Mouse (Mus musculus) left cerebral cortex, postnatal 4 days (tissue): Measurements from ENCODE around the gene Zfp146. TPM values are rescaled to one million over a fixed set of nuclear protein-coding genes. Genes with fewer than 3 reads are reported as not detected.
"Not testable (repeated sequence)": the region's sequence is repeated elsewhere in the genome, so short reads cannot be mapped to it uniquely, and the experiment has no call there.

Experiments used
- DNase-seq: peaks from one replicate; pipeline ENCODE4 v3.0.0-alpha.2; 2022
- intact Hi-C: fragments of 180-260 bp; cut with DNase I; formaldehyde crosslinking; loops from one replicate; pipeline ENCODE4 v1.15.1; 2025
- total RNA-seq, 2 experiments: library from RNA; stranded (reverse); gene quantifications; 2 replicates each; pipeline ENCODE4 v1.2.3; 2021

Gene Zfp146
- total RNA-seq = 10 to 100 TPM; 66.8 to 68.1 TPM

DNA sequence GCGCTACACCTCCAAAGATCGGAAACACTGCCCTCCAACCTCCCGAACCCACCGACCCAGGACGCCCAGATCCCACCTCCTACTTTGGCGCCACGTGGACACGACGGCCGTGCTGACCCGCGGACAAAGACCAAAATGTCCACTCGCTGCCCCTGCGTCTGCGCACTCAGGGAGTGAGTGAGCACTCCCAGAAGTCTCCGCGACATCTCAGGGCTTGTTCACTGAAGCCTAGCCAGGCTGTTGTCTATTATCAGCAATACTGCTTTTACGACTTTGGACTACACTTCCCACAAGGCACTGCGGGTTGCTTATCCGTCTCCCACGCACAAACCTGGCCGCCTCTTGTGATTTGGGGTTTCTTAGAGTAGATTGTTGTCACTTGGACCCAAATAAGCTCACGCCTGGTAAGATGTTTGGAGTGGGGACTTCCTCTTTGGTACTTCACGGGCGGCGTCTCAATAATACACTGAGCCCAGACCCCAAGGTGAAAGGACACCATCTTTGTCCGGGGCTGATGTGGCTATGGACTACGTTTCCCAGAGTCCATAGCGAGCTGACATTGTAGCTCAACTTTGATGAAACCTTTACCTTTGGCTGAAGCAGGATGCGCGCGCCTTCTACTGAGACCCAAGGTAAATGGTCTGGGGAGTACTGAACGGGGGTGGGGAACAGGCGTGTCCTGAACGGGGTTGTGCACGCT lies at the start of gene Zfp146:
TSS of gene Zfp146 (minus strand) at position 168 of the 700 bp plus-strand sequence.
- intact Hi-C loops = no loop called here

DNA sequence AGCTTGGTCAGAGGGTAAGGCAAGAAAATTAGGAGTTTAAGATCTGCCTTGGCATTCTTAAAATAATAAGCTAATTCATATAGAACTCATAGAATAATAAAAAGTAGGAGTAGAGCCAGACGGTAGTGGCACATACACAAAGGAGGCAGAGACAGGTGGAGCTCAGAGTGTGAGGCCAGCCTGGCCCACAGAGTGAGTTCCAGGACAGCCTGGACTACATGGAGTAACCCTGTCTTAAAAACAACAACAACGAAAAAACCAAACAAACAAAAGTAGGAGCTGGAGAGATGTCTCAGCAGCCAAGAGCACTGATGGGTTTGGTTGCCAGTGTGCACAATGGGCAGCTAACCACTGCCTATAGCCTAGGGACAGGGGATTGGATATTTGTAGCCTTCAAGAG lies 47.7 kb upstream of the Zfp146 start:
- intact Hi-C loops = loop anchor here (5.0 kb wide), 1 partner anchor 35 kb away; the partner anchor contains the start of gene Cox7a1
- DNase-seq = no peak

More for the DNA sequence above, at the start of gene Zfp146:
- DNase-seq = peak; percentile 93

DNA sequence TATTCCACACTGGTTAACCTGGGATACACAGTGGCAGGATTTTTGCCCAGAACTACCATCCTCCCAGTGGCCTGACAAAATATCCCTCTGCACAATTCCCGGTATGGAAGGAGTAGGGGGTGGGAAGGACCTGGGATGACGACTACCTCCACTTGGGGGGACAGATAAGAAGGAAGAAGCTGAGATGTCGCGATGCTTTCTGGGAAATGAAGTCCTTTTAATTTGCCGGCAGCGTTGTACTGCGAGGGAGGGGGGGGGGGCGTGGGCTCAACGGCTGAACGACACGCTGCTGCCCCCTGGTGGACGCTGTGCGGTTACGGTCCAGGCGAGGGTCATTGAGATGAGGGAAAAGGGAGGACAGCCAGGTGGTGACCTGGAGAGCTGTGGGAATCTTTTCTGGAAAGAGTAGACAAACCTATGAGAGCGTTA lies 47.2 kb upstream of the Zfp146 start:
- intact Hi-C loops = loop anchor here (5.0 kb wide), 1 partner anchor 34 kb away; the partner anchor contains the start of gene Cox7a1

DNA sequence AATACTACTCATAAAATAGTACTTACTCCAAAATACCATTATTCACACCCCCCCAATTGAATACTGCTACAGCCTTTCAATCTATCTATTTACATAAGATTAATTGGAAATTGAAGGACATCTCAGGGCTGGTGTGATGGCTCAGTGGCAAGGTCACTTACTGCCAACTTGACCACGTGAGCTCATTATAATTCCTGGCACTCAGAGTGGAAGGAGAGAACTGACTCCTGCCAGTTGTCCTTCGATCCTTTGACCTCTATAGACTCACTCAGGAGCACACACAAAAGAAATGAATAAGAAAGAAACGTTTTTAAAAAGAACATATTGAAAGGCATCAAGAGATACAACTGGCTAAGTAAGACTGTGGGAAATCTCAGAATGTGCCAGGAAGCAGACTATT lies 46.3 kb upstream of the Zfp146 start:
- intact Hi-C loops = loop anchor here (5.0 kb wide), 1 partner anchor 34 kb away; the partner anchor contains the start of gene Cox7a1
- DNase-seq = no peak

More for the DNA sequence above, 47.2 kb upstream of the Zfp146 start:
- peak; percentile 85 for DNase-seq

DNA sequence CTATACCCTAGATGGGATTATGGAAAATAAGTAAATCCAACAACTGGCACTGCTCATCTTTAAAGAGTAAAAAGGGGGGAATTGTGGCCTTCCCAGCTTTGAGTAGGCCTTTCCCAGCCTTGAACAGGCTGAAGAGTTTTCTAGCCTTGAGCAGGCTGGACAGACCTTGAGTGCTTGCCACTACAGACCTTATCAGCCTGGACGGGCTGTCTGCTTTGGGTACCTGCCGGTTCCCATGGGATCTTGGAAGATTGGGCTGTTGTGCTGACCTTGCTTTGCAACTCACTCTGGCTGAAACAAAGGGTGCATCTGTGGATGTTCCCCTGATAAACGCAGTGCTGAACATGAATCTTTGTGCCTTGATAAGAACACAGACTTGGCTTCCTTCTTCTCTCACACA lies 44.3 kb upstream of the Zfp146 start:
- no peak for DNase-seq
- intact Hi-C loops = no loop called here

DNA sequence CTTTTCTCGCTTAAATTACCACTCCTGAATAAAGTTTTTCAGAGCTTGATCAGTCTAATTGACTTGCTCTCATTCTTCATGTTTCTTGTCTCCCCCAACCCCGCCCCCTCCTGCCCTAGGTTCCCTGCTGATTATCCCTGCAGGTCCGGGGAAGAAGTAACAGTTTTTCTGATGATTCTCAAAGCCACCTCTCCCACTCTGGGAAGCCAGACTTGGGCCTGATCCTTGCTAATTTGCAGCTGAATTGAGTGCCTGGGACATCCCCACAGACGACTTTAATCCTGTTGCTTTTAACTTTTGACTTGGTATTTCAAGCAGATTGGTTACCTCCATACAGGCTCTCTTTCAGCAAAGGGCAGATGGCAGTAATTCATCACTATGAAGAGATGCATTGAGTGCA lies 41.5 kb upstream of the Zfp146 start:
- intact Hi-C loops = no loop called here

DNA sequence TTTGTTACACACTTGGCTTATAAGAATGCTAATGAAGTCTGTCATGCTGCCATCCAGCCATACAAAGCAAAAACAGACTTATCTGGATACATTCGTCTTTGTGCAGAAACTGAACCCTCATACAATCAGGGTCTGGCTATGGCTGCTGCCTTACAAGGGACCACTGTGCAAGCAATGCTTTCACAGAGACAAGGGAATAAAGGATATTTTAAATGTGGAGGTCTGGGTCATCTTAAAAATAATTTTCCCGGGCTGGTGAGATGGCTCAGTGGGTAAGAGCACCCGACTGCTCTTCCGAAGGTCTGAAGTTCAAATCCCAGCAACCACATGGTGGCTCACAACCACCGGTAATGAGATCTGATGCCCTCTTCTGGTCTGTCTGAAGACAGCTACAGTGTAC lies 36.8 kb upstream of the Zfp146 start:
- DNase-seq, intact Hi-C loops: not testable (repeated sequence)

More for the DNA sequence above, 41.5 kb upstream of the Zfp146 start:
- no peak for DNase-seq

DNA sequence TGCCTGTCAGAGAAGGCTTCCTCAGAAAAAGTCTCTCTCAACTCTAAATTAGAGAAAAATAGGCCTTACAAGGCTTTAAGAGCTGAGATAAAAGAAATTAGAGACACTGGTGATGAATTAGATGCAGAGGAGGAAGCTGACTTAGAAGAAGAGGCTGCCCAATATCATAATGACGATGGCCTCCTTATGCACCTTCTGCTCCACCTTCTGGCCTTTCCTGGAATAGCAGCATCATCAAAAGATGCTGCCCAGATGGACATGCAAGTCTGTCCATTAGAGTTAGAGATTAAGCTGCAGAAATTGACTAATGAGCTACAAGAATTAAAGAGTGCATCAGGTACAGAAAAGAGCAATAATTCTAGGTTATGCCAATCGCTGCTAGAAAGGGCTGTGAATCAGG lies 35.8 kb upstream of the Zfp146 start:
- peak; percentile 69 for DNase-seq
- intact Hi-C loops = no loop called here

DNA sequence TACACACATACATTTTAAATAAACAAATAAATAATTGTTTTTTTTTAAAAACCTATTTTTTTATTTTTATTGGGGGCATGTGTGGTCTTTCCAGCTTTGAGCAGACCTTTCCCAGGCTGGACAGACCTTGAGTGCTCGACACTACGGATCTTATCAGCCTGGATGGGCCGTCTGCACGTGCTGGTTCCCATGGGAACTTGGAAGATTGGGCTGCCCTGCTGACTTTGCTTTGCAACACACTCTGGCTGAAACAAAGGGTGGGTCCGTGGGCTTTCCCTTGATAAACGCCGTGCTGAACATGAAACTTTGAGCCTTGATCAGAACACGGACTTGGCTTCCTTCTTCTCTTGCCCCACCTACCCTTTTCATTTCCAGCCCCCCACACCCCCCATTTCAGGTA lies 34.8 kb upstream of the Zfp146 start:
- intact Hi-C loops = no loop called here
- DNase-seq = no peak

DNA sequence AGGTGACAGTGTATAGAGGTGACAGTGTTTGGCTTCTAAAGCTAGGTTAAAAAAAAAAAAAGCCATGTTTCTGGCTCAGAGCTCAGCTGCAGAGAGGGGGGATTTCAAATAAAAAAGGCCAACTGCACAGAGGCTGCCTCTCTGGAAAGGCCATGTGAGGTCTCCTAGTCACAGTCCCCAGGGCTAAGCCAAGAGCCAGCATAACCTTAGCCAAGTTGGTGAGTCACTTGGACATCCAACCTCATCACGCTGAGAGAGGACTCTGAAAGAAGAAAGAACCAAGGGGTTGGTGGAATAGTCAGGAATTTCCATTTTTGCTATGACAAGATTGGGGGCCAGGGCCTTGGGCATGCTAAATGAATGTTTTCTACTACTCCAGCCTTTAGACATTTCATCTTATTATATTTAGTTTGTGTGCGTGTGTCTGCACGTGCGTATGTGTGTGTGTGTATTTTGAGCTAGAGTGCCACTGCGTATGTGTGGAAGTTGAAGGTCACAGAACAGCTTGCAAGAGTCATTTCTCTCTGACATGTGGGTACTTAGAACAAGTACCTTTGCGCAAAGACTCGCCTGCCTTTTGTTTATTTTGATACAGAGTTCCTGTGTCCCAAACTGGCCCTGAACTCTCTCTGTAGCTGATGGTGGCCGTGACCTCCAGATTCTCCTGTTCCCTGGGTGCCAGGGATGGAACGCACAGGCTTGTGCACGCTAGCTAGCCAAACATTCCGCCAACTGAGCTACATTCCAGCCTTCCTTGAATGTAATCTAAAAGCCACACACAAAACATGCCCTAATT lies 33.5 kb upstream of the Zfp146 start:
- intact Hi-C loops = no loop called here
- no peak for DNase-seq

DNA sequence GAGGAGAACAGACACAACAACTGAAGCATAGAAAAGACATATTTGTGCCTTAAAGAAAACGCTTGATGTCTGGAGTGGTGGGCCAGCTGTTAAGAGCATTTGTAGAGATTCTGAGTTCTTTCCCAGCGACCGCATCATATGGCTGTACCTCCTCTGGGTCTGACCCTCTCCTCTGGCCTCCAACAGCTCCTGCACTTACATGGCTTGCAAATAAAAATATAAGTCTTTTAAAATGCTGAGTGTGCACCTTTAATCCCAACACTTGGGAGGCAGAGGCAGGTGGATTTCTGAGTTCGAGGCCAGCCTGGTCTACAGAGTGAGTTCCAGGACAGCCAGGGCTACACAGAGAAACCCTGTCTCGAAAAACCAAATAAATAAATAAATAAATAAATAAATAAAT lies 31.1 kb upstream of the Zfp146 start:
- DNase-seq, intact Hi-C loops: not testable (repeated sequence)

DNA sequence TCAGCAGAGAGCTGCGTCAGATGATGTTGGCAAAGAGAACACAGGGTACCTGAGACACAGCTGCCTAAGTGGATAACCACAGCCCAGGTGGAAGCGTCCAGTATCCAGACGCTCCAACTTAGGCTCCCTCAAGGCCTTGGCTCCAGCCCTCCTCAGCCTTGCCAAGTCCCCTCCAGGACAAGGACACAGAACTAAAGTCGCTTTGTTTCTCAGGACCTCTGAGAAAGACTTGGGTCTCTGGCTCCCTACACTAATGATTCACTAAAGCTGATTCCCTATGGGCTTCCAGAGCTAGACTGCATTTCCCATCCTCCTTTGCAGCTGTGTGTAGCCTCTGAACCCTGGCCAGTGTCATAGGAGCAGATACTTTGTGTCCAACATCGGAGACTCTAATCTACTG lies 30.6 kb upstream of the Zfp146 start:
- no peak for DNase-seq
- intact Hi-C loops = no loop called here

DNA sequence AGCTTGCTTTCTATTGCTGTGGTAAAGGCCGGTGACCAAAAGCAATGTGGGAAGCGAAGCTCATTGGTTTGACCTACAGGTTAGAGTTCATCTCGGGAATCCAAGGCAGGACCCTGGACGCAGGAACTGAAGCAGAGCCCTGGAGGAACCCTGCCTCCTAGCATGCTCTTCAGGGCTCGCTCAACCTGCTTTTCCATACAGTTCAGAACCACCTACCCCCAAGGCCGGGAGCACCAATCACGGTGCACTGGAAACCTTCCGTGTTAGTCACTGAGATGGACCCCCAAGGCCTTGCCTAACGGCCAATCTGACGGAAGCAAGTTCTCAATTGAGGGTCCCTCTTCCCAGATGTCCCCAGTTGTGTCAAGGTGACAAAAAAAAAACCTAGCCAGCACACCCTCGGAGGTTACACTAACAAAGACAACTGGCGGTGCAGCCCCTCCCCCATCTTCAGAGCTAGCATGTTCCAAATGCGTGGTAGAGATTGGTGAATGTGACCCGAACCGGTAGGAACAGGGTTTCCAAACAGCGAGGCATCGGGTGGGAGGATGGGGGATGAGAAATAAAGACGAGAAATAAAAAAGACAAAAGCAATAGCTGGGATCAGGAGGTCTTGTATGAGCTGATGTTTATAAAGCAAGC lies 30.1 kb upstream of the Zfp146 start:
- no peak for DNase-seq
- intact Hi-C loops = no loop called here

DNA sequence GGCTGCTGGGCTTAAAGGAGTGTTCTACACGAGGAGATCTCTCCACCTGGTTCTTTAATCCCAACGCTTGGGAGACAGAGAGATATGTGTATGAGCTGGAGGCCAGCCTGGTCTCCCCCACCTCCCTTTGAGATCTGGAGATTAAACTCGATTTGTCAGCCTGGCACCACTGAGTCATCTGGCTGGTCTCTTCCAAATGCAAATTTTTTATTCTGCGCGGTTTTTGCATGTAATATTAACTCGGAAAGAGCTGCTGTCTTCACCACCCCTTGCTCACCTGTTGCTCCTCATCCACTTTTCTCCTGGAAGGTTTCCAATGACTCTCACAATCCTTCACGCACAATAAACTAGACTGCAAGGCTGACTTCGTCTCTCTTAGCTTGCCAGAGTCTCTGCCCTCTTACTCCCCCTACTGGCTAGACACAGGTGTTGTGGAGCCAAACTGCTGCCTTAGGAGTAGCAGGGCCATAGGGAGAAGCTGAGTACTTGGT lies 29.0 kb upstream of the Zfp146 start, which contains the start of gene Capns1:
TSS of gene Capns1 (minus strand) at position 331 of the 491 bp plus-strand sequence.
- intact Hi-C loops = no loop called here
- DNase-seq = peak; percentile 52

DNA sequence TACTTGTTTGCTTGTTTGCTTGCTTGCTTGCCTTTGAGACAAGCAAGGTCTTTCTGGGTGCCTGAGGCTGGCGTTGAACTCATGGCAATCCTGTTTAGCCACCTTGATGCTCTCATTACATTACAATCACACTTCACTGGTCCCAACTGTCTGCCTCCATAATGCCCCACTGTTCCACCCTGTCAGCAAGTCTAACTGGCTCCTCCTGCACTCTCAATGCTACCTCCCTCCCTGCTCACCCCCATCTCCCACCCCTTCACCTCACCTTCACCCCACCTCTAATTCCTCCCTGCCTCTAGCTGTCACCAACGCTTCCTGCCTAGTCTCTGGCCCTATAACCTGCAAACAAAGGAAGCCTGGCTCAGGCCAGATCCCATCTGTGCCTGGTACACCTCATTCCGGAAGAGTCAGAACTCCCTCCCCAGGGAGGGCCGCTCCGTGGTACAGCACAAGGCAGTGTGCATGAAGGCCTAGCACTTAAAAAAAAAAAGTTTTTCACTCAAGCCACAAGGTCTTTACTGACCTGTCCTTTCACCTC lies 28.1 kb upstream of the Zfp146 start:
- DNase-seq = no peak
- intact Hi-C loops = no loop called here

DNA sequence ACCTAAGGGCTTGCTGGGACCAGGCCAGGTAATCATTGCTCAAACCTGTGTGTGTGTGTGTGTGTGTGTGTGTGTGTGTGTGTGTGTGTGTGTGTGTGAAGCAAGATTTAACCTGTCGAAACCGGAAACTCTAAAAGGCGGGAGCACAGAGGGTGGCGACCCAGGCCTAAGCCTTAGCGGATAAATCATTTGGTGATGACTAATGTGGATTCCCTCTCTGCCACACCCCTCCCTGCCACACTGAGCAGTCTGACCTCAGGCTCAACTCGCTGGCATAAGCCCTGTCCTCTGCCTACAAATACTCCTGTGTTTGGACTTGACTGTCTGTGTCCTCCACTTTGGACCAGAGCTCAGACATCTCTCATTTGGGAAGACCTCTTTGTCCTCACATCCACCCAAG lies 26.6 kb upstream of the Zfp146 start:
- intact Hi-C loops = no loop called here
- DNase-seq = no peak

DNA sequence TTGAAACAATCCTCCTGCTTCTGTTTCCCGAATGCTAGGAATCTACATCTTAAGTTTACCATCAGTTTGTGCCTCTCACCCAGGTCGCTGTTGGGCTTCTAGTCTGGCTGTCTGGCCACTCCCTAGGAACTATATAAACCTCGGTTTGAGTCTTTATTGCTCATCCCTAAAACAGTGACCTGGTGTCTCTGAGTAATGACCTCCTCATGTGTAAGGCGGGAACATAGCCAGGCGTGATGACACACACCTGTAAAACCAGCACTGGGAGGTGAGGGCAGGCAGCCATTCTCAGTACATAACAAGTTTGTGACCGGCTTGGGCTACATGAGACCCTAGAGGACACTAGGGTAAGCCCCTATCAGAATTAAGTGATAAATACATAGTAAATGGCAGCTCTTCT lies 25.9 kb upstream of the Zfp146 start:
- no peak for DNase-seq
- intact Hi-C loops = no loop called here

DNA sequence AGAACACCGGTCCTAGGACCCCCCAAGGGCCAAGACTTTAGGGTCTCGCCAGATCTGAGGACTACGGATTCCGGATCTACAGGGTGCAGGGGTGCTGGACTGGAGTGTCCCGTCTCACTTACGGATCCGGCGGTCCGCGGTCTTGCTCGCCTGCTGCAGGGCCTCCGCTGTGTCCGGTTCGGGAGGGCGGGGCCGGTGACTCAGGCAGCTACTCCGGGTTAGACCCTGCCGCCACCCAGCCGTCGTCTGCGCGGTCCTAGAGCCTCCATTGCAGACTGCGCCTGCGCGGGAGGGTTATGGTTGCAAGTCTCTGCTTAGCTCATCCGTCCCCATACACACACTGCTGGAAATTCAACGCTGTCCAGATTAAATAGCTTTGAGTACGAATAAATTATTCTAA lies 25.3 kb upstream of the Zfp146 start:
- DNase-seq = peak; percentile 97
- intact Hi-C loops = no loop called here

DNA sequence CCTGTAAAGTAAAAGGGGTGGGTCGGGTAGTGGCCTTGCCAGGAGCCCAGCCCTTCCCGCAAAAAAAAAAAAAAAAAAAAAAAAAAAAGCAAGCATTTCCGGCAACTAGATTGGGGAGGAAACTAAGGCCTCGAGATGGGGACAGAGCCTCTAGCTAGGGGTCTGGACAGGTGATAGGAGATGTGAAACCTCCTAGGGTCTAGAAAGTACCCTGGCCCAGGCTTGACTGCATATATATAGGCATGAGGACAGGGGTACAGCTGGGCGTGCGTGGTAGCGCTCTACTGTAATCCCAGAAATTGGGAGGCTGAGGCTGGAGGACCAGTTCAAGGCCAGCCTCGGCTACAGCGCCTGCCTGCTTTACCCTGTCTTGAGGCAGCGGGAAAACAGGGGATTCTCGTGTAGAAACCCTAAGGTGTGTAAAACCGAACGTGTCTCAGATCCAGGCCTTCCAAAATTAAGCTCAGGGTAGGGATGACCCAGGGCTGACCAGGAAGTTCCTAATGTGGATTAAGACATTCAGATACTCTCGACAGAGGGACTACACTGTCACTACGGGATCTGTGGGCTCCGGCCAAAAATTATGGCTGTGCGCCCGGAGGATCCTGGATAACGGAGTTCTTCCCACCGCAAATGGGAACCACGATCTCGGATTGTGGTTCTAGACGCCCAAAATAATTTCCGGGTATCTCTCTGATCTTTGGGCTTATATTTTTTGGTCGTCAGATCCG lies 24.7 kb upstream of the Zfp146 start:
- peak; percentile 56 for DNase-seq
- intact Hi-C loops = no loop called here

DNA sequence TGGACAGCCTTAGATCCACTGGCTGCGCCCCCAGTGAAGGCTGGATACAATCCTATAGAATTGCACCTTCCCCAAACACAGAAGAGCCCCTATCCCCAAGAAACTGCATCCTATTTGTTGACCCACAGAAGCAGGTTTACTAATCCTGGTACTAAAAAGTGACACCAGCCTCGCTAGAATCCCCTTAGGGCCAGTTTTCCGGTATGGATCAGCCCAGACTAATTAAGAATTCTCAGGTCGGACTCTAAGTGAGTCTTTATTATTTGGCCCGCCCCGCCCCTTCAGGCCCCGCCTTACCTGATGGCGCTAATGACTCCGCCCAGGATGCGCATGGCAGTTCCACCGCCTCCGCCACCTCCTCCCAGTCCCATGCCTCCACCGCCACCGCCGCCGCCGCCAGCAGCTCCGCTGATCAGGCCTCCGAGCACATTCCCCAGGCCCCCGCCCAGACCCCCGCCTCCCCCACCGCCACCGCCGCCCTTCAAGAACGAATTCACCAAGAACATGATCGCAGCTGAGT lies 24.1 kb upstream of the Zfp146 start:
- intact Hi-C loops = no loop called here
- peak; percentile 73 for DNase-seq
